ENCODE assay signal across 13 mouse cellular contexts in the genomic region with DNA sequence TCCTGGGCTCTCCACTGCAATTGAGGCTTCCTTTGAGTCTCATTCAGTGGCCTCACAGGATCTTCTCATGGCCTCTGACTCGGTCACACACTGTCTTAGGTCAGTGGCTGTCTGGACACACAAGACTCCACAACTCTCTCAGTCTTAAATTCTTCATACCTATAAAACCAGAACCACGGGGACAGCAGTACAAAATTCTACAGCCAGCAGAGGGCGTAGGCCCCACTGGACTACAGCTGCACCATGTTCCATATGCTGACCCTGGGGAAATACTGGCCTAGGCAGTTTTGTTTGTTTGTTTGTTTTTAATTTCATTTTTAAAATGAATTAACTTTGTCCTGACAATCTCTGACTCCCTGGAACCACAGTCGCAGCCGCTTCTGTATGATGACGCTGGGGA. TPM values are rescaled to one million over a fixed set of nuclear protein-coding genes. Genes with fewer than 3 reads are reported as not detected.
DNase-seq lines count a peak whose midpoint lies in the region; ATAC-seq and TF ChIP-seq lines count a peak whose summit lies in the region.
"Had no signal": no experiment of that assay in that cellular context is flagged by ENCODE, and none has a peak within 500 bp of the region (broad histone marks: within the 10 kb centered on the region; RNA-seq: fewer than 3 reads in every experiment).

No protein-coding gene starts in this region.

- H3K9ac ChIP-seq in heart, postnatal 0 days (replicated peaks; ENCODE audit: low read depth, low read length), result no peak overlapping the region
- no peak overlapping the region for H3K9ac ChIP-seq in midbrain, embryonic 16.5 days (ENCODE audit: low read depth, low read length)
- H3K9ac ChIP-seq: embryonic facial prominence, embryonic 13.5 days; limb, embryonic 13.5 days; neural tube, embryonic 12.5 days; stomach, embryonic 15.5 days had no signal

- H3K27ac ChIP-seq in heart, postnatal 0 days (ENCODE audit: low read depth), result no peak overlapping the region
- no peak overlapping the region for H3K27ac ChIP-seq in testis, adult 2 months (ENCODE audit: control insufficient read depth, insufficient read depth, low read depth, low read length)
- H3K27ac ChIP-seq in midbrain, embryonic 16.5 days (ENCODE audit: low read length), result no peak overlapping the region
- H3K27ac ChIP-seq: embryonic facial prominence, embryonic 13.5 days; limb, embryonic 13.5 days; neural tube, embryonic 12.5 days; stomach, embryonic 15.5 days had no signal

- 66% methylated on average over 6 of the region's 6 CpGs for WGBS in heart, postnatal 0 days
- 71% methylated on average over 6 of the region's 6 CpGs for WGBS in midbrain, embryonic 16.5 days

- H3K4me2 ChIP-seq in heart, postnatal 0 days (ENCODE audit: low read depth, low read length), result no peak overlapping the region
- no peak overlapping the region for H3K4me2 ChIP-seq in midbrain, embryonic 16.5 days (ENCODE audit: low read length)
- H3K4me2 ChIP-seq: embryonic facial prominence, embryonic 13.5 days; limb, embryonic 13.5 days; neural tube, embryonic 12.5 days; stomach, embryonic 15.5 days had no signal

- no peaks in the 10 kb centered on the region for H3K4me1 ChIP-seq in heart, postnatal 0 days (ENCODE audit: control insufficient read depth, insufficient read depth)
- no peaks in the 10 kb centered on the region for H3K4me1 ChIP-seq in testis, adult 2 months (ENCODE audit: control insufficient read depth, insufficient read depth, low read length)
- no peaks in the 10 kb centered on the region for H3K4me1 ChIP-seq in midbrain, embryonic 16.5 days (ENCODE audit: control insufficient read depth, insufficient read depth, low read length)
- H3K4me1 ChIP-seq: embryonic facial prominence, embryonic 13.5 days; limb, embryonic 13.5 days; neural tube, embryonic 12.5 days; stomach, embryonic 15.5 days had no signal

- TF ChIP-seq CTCF in heart, postnatal 0 days (IDR thresholded peaks at IDR 0.05; ENCODE audit: low read depth), result peak; percentile 45
- TF ChIP-seq CTCF in testis, adult 2 months (IDR thresholded peaks at IDR 0.05; ENCODE audit: control insufficient read depth, insufficient read depth, insufficient replicate concordance, low read depth, low read length), result peak; percentile 6; the same call in 1 of the 2 replicates

- no peak for DNase-seq in heart, postnatal 0 days (ENCODE audit: low spot score)
- no peak for DNase-seq in heart, postnatal 25 days (ENCODE audit: low spot score)
- no peak for DNase-seq in testis, postnatal 14 days (ENCODE audit: low spot score)
- peak; percentile 31 to 60 for DNase-seq in kidney, postnatal 36 days
- no peak for DNase-seq in gastrocnemius, postnatal 36 days
- no peak for DNase-seq in urinary bladder, adult 2 months (ENCODE audit: low spot score)

- H3K9me3 ChIP-seq in heart, postnatal 0 days (replicated peaks; ENCODE audit: control insufficient read depth, low read length), result peaks cover 8% of the 10 kb centered on the region
- no peaks in the 10 kb centered on the region for H3K9me3 ChIP-seq in midbrain, embryonic 16.5 days (replicated peaks; ENCODE audit: control insufficient read depth, low read length, poor library complexity, severe bottlenecking)
- H3K9me3 ChIP-seq: embryonic facial prominence, embryonic 13.5 days; stomach, embryonic 15.5 days had no signal

- TF ChIP-seq POLR2A in testis, adult 2 months (IDR thresholded peaks at IDR 0.05; ENCODE audit: control insufficient read depth, low read depth, low read length), result no peak

- peaks cover 16% of the 10 kb centered on the region for H3K36me3 ChIP-seq in heart, postnatal 0 days (replicated peaks; ENCODE audit: control insufficient read depth, insufficient read depth, low read length)
- H3K36me3 ChIP-seq in testis, adult 2 months (ENCODE audit: control insufficient read depth, insufficient read depth, low read length), result no peaks in the 10 kb centered on the region
- H3K36me3 ChIP-seq in midbrain, embryonic 16.5 days (ENCODE audit: control insufficient read depth, insufficient read depth, low read length), result peaks cover 2% of the 10 kb centered on the region; the same call in 1 of the 2 replicates
- H3K36me3 ChIP-seq: stomach, embryonic 15.5 days had no signal

- no peaks in the 10 kb centered on the region for H3K27me3 ChIP-seq in heart, postnatal 0 days (ENCODE audit: control insufficient read depth, insufficient read depth, low read length)
- H3K27me3 ChIP-seq in testis, adult 2 months (ENCODE audit: control insufficient read depth, insufficient read depth, low read length), result no peaks in the 10 kb centered on the region
- no peaks in the 10 kb centered on the region for H3K27me3 ChIP-seq in midbrain, embryonic 16.5 days (ENCODE audit: control insufficient read depth, insufficient read depth, low read depth, low read length)
- H3K27me3 ChIP-seq: embryonic facial prominence, embryonic 13.5 days; limb, embryonic 13.5 days; neural tube, embryonic 12.5 days; stomach, embryonic 15.5 days had no signal

- intact Hi-C loops in heart, postnatal 25 days (cut with DNase I), result no loop called here
- intact Hi-C loops in gastrocnemius, postnatal 36 days (cut with DNase I), result loop anchor here (5.0 kb wide), 1 partner anchor 75 kb away; no protein-coding TSS in a partner anchor

- TF ChIP-seq EP300 in heart, postnatal 0 days (IDR thresholded peaks at IDR 0.05; ENCODE audit: low read depth), result no peak

- H3K4me3 ChIP-seq in heart, postnatal 0 days (ENCODE audit: low read depth, low read length), result no peak overlapping the region
- H3K4me3 ChIP-seq in testis, adult 2 months (ENCODE audit: control insufficient read depth, low read depth, low read length), result no peak overlapping the region
- H3K4me3 ChIP-seq in midbrain, embryonic 16.5 days (ENCODE audit: low read depth, low read length), result no peak overlapping the region
- H3K4me3 ChIP-seq: embryonic facial prominence, embryonic 13.5 days; limb, embryonic 13.5 days; neural tube, embryonic 12.5 days; stomach, embryonic 15.5 days had no signal

- ATAC-seq in heart, postnatal 0 days (ENCODE audit: insufficient read depth, low read depth), result no peak
- no peak for ATAC-seq in midbrain, embryonic 16.5 days

RNA-seq across cellular contexts. Expression of a gene that starts 23.1 kb away (rescaled TPM):
- total RNA-seq in heart, postnatal 0 days (2014; rRNA removed; ENCODE audit: low replicate concordance), result 21.9 and 39.5 TPM in 2 replicates
- 18.9 and 23.5 TPM in 2 replicates for polyA plus RNA-seq in heart, postnatal 0 days (2015; fragmentation: Nextera tagmentation; extraction: Ambion mirVana)
- total RNA-seq in heart, postnatal 25 days (2021), result under 1 TPM; 0.62 to 0.64 TPM
- polyA plus RNA-seq in testis, adult 2 months (2012; rRNA removed), result 53.8 and 65.7 TPM in 2 replicates
- under 1 TPM; 0.37 to 0.56 TPM for total RNA-seq in gastrocnemius, postnatal 36 days (2021)
- 0.56 and 0.88 TPM in 2 replicates for polyA plus RNA-seq in urinary bladder, adult 2 months (2012; rRNA removed)
- 83.8 and 86.5 TPM in 2 replicates for polyA plus RNA-seq in midbrain, embryonic 16.5 days (2015; fragmentation: Nextera tagmentation; extraction: Ambion mirVana)

RNA-seq across cellular contexts. Expression of a gene that starts 23.8 kb away (rescaled TPM):
- 5.2 and 11.1 TPM in 2 replicates for total RNA-seq in heart, postnatal 0 days (2014; rRNA removed; ENCODE audit: low replicate concordance)
- polyA plus RNA-seq in heart, postnatal 0 days (2015; fragmentation: Nextera tagmentation; extraction: Ambion mirVana), result 1.6 and 2.4 TPM in 2 replicates
- total RNA-seq in heart, postnatal 25 days (2021), result 1 to 10 TPM; 5.3 to 5.5 TPM
- 4.1 and 4.2 TPM in 2 replicates for polyA plus RNA-seq in testis, adult 2 months (2012; rRNA removed)
- 10 to 100 TPM; 12.5 to 20.2 TPM for total RNA-seq in gastrocnemius, postnatal 36 days (2021)
- 16.5 and 18.3 TPM in 2 replicates for polyA plus RNA-seq in urinary bladder, adult 2 months (2012; rRNA removed)
- polyA plus RNA-seq in midbrain, embryonic 16.5 days (2015; fragmentation: Nextera tagmentation; extraction: Ambion mirVana), result 7.8 and 7.9 TPM in 2 replicates

RNA-seq across cellular contexts. Expression of a gene that starts 34.2 kb away (rescaled TPM):
- not detected in 2 replicates for total RNA-seq in heart, postnatal 0 days (2014; rRNA removed; ENCODE audit: low replicate concordance)
- not detected in 2 replicates for polyA plus RNA-seq in heart, postnatal 0 days (2015; fragmentation: Nextera tagmentation; extraction: Ambion mirVana)
- not detected for total RNA-seq in heart, postnatal 25 days (2021)
- 136 and 182 TPM in 2 replicates for polyA plus RNA-seq in testis, adult 2 months (2012; rRNA removed)
- not detected for total RNA-seq in gastrocnemius, postnatal 36 days (2021)
- polyA plus RNA-seq in urinary bladder, adult 2 months (2012; rRNA removed), result not detected in 2 replicates
- polyA plus RNA-seq in midbrain, embryonic 16.5 days (2015; fragmentation: Nextera tagmentation; extraction: Ambion mirVana), result not detected in 2 replicates
- polyA plus RNA-seq: embryonic facial prominence, embryonic 13.5 days; heart, embryonic 16.5 days; limb, embryonic 13.5 days; stomach, embryonic 15.5 days had no signal

Comparison
In these comparisons a context has a peak if more than half of its experiments do, and no peak if none do; other contexts are left out.
1. DNase-seq: peak in kidney, postnatal 36 days (2 of 2); none in heart, postnatal 0 days (single experiment), heart, postnatal 25 days (single experiment), testis, postnatal 14 days (single experiment), gastrocnemius, postnatal 36 days (0 of 2) and urinary bladder, adult 2 months (single experiment).
2. RNA of a gene that starts 23.1 kb away (polyA plus RNA-seq): 83.8 to 86.5 TPM in midbrain, embryonic 16.5 days, 53.8 to 65.7 TPM in testis, adult 2 months and 18.9 to 23.5 TPM in heart, postnatal 0 days; 0.56 to 0.88 TPM in urinary bladder, adult 2 months; every median in the first group is over 10 times any median in the second.
3. RNA of a gene that starts 34.2 kb away (polyA plus RNA-seq): 136 to 182 TPM in testis, adult 2 months; not detected in urinary bladder, adult 2 months, not detected in heart, postnatal 0 days and not detected in midbrain, embryonic 16.5 days; every median in the first group is over 100 times any median in the second.